Mouse (Mus musculus) limb, embryonic 10.5 days (tissue): ENCODE measurements around the gene Olfr718-ps1. TPM values are rescaled to one million over a fixed set of nuclear protein-coding genes. Genes with fewer than 3 reads are reported as not detected.

Experiments
- DNase-seq: peaks from one replicate; pipeline ENCODE4 v3.0.0-alpha.2; 2017; ENCODE audit warnings: low spot score
- H3K27ac ChIP-seq: fragments of 300-500 bp; sonication (generic); 2 replicates; pipeline ENCODE4 v1.5.1; 2016; ENCODE audit warnings: mild to moderate bottlenecking
- H3K27me3 ChIP-seq: fragments of 300-500 bp; sonication (generic); 2 replicates; pipeline ENCODE4 v1.6.1; 2016; ENCODE audit warnings: low read depth, mild to moderate bottlenecking; ENCODE audit not compliant: poor library complexity, severe bottlenecking
- H3K36me3 ChIP-seq: fragments of 300-500 bp; sonication (generic); 2 replicates; pipeline ENCODE4 v1.6.1; 2016; ENCODE audit warnings: mild to moderate bottlenecking, moderate library complexity
- H3K4me1 ChIP-seq: fragments of 300-500 bp; sonication (generic); 2 replicates; pipeline ENCODE4 v1.6.1; 2016
- H3K4me3 ChIP-seq: fragments of 300-500 bp; sonication (generic); 2 replicates; pipeline ENCODE4 v1.5.1; 2016; ENCODE audit warnings: mild to moderate bottlenecking, moderate library complexity
- H3K9me3 ChIP-seq: fragments of 300-500 bp; sonication (generic); replicated peaks from 2 replicates; pipeline ENCODE4 v1.6.1; 2016; ENCODE audit warnings: mild to moderate bottlenecking
- WGBS: fragments of 180-500 bp; shearing (Covaris S2); methylation state at CpG from one replicate; pipeline ENCODE4 v1.1.7; 2016; 5-methylcytosine and 5-hydroxymethylcytosine counted together
- microRNA-seq: library from miRNA; unstranded; fragments of <30 nt; microRNA quantifications from one replicate; pipeline ENCODE4, GENCODE M21; 2017
- polyA plus RNA-seq: library from polyadenylated mRNA; unstranded; fragments of >200 nt; fragmentation: Nextera tagmentation; extraction: Ambion mirVana; gene quantifications from 2 replicates; pipeline ENCODE4 v1.2.1, GENCODE M21; 2016

Gene Olfr718-ps1
- polyA plus RNA-seq, 1 experiment from 2014 or later = 0.06 TPM

DNA sequence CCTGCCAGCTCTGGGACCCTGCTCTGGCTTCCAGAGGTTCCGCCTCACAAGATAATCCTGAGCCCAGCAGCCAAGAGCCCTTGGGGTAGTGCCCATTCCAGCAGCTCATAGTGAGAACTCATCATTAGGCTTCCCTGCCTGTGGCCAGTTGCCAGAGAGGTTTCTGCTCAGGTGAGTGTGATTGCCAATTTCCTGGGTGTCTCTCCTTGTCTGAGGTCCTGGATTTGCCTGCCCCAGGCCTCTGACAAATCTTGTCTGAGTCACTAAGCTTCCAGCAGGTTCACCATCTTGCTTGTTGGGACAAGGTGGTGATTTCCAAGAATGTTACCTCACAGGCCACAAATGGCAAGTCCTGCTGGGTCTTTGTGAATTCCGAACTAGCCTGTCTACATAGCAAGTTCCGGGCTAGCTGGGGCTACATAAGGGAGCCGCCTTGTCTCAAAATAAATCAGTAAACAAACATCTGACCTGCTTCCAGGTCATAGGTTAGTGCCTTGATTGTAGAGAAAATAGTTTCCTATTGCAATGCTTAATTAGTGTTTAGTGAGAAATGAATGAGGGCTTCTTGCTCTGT lies 22.5 kb downstream of the Olfr718-ps1 start:
- no peak for DNase-seq
- 88% methylated on average over 4 of the region's 4 CpGs for WGBS
- Histone ChIP-seq H3K4me3 (no peak overlapping the region), H3K9me3 (no peaks in the 10 kb centered on the region; the same call in 1 of the 2 replicates), H3K36me3 (no peaks in the 10 kb centered on the region), H3K4me1 (no peaks in the 10 kb centered on the region), H3K27ac (no peak overlapping the region), H3K27me3 (no peaks in the 10 kb centered on the region)

DNA sequence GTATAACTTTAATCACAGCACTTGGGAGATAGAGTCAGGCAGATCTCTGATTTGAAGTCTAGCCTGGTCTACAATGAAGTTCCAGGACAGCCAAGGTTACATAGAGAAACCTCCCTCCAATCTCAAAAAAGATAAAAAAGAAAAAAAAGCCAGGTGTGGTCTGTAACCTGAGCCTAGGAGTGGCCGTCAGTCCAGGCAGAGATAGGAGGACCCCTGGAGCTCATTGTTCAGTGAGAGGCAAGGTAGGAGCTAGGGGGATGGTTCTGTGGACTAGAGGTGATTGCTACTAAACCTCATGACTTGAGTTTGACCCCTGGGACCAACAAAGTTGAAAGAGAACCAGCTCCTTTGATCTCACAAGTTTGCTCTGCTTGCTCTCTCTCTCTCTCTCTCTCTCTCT lies 24.7 kb downstream of the Olfr718-ps1 start:
- Histone ChIP-seq H3K36me3 (no peaks in the 10 kb centered on the region), H3K9me3 (no peaks in the 10 kb centered on the region), H3K4me3 (no peak overlapping the region), H3K4me1 (no peaks in the 10 kb centered on the region), H3K27me3 (no peaks in the 10 kb centered on the region), H3K27ac (no peak overlapping the region)
- no peak for DNase-seq
- WGBS = 28% methylated on average over 1 of the region's 1 CpGs

DNA sequence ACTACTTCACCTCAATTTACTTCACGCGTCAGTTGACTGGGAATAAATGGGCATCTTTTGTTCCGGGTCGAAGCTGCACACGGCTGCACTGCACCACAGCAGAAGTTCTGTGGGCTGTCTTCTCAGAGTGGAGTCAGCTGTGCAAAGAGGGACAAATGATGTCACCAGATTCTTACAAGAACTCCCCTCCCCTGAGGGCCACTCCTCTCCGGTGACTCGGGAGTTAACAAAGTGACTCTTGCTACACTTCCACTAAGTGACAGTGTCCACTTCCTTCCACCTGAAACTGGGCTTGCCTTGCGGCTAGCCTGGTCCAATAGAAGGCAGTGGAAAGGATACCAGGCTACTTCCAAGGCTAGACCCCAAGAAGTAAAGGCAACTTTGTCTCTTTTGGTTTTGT lies 25.3 kb downstream of the Olfr718-ps1 start:
- Histone ChIP-seq H3K36me3 (no peaks in the 10 kb centered on the region), H3K4me1 (no peaks in the 10 kb centered on the region), H3K27ac (no peak overlapping the region), H3K9me3 (no peaks in the 10 kb centered on the region), H3K27me3 (no peaks in the 10 kb centered on the region), H3K4me3 (no peak overlapping the region)
- DNase-seq = no peak
- 91% methylated on average over 8 of the region's 8 CpGs for WGBS

DNA sequence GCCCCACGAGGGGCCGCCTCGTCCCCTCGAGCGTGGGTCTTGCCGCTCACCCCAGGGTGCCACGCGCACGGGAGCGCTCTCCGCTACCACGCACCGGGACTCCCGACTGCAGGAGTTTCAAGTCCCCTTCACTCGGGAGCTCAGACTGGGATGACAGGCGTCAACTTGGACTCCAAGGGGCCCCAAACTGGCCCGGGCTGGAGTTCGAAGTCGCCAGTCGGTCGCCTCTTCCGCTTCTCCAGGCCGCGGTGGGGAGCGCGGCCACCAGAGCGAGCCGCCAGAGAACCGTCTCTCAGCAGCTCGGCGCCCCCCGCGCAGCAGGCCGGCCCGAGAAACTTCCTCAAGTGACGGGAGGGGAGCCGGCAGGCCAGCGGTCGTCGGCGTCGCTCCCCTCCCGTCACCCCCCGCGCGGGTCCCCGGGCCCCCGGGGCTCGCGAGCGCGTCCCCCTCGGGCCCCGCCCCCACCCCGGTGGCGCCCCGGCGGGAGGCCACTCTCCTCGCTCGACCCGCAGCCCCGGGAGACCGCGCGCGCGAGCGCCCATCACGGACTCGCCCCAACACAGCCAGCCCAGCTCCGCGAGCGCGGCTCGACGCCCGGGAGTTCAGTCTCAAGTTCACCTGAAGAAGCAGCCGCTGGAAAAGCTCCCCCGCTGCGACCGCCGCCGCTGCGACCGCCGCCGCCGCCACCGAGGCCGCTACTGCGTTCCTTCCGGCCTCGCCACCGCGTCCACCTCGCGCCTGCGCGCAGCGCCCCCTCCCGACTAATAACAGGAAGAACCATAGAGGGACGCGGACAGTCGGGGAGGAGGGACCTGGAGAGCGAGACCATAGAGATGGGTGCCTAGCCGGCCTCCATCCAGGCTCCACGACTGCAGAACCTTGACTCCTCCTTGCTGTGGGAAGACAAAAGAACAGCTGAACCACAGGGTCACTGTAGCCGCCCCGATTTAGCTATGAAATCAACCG lies 34.8 kb downstream of the Olfr718-ps1 start, which contains the start of gene Rnf216:
Rnf216 (minus strand) TSS at position 714 of the 966 bp plus-strand sequence.
- H3K27me3 ChIP-seq = no peaks in the 10 kb centered on the region
- peak; percentile 96 for DNase-seq
- WGBS = 2% methylated on average over 93 of the region's 110 CpGs
- peak within 1 kb of the TSS; percentile 95 for H3K4me3 ChIP-seq
- H3K36me3 ChIP-seq = peaks cover 19% of the 10 kb centered on the region
- H3K9me3 ChIP-seq = no peaks in the 10 kb centered on the region
- H3K27ac ChIP-seq = peak within 1 kb of the TSS; percentile 97
- H3K4me1 ChIP-seq = peaks cover 10% of the 10 kb centered on the region

DNA sequence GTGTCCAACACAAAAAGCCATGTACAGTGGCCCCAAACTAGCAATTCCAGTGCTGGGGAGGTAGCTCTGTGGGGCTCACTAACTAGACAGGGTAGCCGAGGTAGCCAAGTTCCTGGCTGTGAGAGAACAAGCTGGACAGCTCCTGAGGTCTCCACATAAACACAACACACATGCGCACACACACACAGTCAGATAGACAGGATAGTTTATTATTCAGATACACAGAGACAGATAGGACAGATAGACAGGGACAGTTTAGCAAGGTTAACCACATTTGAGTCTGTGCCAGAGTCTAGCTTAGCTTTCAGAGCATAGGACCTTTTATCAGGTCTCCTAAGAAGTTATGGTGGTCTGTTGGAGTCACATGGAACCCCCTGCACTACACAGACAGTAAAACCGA lies 40.5 kb downstream of the Olfr718-ps1 start:
- no peaks in the 10 kb centered on the region for H3K27me3 ChIP-seq
- peaks cover 19% of the 10 kb centered on the region for H3K36me3 ChIP-seq
- H3K27ac ChIP-seq = no peak overlapping the region
- H3K4me1 ChIP-seq = peaks cover 6% of the 10 kb centered on the region
- H3K4me3 ChIP-seq = no peak overlapping the region
- H3K9me3 ChIP-seq = no peaks in the 10 kb centered on the region
- DNase-seq = no peak
- 93% methylated on average over 3 of the region's 3 CpGs for WGBS

DNA sequence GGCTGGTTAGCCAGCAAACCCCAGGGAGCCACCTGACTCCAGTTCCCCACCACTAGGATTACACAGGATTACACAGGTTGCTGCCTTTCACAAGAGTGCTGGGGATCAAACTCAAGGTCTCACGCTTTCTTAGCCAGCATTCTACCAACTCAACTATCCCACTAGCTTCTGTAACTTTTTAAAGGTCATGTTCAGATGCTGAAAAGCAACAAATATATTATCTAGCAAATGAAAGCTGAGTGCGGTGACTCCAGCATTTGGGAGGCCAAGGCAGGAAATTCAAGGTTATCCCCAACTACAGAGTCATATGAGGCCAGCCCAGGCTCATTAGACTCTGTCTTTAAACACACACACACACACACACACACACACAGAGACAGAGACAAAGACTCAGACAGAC lies 44.1 kb downstream of the Olfr718-ps1 start:
- no peaks in the 10 kb centered on the region for H3K9me3 ChIP-seq
- H3K4me3 ChIP-seq = no peak overlapping the region
- no peak for DNase-seq
- 93% methylated on average over 2 of the region's 2 CpGs for WGBS
- H3K27ac ChIP-seq = no peak overlapping the region
- no peaks in the 10 kb centered on the region for H3K27me3 ChIP-seq
- no peaks in the 10 kb centered on the region for H3K4me1 ChIP-seq
- no peaks in the 10 kb centered on the region for H3K36me3 ChIP-seq

DNA sequence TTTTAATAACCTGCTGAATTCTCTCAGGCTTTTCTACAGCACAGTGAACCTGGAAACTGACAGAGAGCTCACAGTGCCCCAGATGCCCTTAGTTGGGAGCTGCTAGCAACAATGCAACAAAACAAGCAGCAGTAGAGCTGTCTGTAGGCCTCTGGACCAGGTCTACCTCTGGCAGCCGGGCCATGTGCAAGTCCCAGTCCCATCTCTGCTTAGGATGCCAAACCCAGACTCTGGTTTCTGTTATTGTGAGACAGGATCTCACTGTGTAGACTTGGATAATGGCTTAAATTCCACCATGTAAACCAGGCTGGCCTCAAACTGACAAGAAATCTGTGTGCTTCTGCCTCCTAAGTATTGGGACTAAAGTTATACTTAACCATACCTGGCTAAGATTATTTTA lies 45.8 kb downstream of the Olfr718-ps1 start:
- no peaks in the 10 kb centered on the region for H3K4me1 ChIP-seq
- H3K4me3 ChIP-seq = no peak overlapping the region
- H3K36me3 ChIP-seq = peaks cover 6% of the 10 kb centered on the region
- H3K9me3 ChIP-seq = no peaks in the 10 kb centered on the region
- 90% methylated on average over 1 of the region's 1 CpGs for WGBS
- H3K27me3 ChIP-seq = no peaks in the 10 kb centered on the region
- no peak for DNase-seq
- H3K27ac ChIP-seq = no peak overlapping the region

DNA sequence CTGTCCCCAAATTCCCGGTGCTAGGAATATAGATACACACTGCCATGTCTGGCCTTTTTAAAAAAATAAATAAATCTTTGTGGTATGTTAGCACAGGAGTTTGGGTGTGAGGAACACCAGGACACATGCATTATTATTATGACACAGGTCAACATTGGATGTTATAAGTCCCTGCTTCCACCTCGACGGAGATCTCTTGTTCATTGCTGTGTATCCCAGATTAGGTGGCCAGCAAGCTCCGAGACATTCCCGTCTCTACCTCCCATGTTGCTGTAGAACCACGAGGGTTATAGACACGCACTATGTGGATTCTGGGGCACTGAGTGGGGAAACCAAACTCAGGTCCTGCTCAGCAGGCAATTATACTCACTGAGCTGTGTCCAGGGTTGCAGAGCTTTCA lies 52.1 kb downstream of the Olfr718-ps1 start:
- no peak for DNase-seq

DNA sequence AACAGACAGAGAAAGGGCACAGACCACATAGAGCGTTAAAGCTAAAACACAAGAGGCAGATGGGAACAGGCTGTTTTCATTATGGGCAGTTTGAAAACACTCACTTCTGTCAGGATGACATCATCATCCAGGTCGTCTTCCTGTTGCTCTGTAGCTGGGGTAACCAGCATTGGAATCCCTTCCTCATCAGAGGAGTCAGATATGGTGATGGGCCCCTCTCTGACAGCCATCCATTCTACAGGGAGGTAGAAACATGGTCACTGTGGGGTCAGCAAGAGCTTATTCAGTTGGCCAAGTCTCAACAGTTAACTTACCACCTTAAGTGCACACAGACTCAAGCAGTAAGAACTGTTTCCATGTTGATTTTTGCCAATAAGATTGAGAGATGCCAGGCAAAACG lies 54.5 kb downstream of the Olfr718-ps1 start:
- DNase-seq = no peak
- H3K4me3 ChIP-seq = no peak overlapping the region
- H3K36me3 ChIP-seq = peaks cover 86% of the 10 kb centered on the region

More for the DNA sequence above, 52.1 kb downstream of the Olfr718-ps1 start:
- Histone ChIP-seq H3K36me3 (peaks cover 62% of the 10 kb centered on the region), H3K27me3 (no peaks in the 10 kb centered on the region), H3K9me3 (no peaks in the 10 kb centered on the region), H3K4me1 (no peaks in the 10 kb centered on the region), H3K27ac (no peak overlapping the region), H3K4me3 (no peak overlapping the region)
- WGBS = 96% methylated on average over 7 of the region's 7 CpGs

DNA sequence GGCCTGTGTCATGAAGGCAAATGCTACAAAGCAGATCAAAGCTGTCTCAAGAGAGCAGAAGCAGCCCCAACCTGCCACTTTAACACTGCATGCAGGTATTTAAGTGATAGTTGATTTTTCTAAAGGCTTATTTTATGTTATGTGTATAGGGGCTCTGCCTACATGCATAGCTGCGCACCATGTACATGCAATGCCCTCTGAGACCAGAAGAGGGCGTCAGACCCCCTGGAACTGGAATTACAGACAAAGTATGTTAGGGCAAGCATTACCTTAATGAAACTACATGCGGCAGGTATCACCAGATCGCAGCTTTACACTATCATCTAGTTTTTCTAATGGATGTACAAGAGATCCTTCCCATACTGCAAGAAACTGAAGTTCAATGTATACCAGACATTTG lies 62.5 kb downstream of the Olfr718-ps1 start:
- Histone ChIP-seq H3K36me3 (peaks cover 95% of the 10 kb centered on the region), H3K27me3 (no peaks in the 10 kb centered on the region), H3K27ac (no peak overlapping the region), H3K4me3 (no peak overlapping the region), H3K4me1 (no peaks in the 10 kb centered on the region), H3K9me3 (no peaks in the 10 kb centered on the region)
- WGBS = 69% methylated on average over 4 of the region's 4 CpGs
- peak; percentile 47 for DNase-seq

More for the DNA sequence above, 54.5 kb downstream of the Olfr718-ps1 start:
- H3K27ac ChIP-seq = no peak overlapping the region
- WGBS = 70% methylated on average over 3 of the region's 3 CpGs
- no peaks in the 10 kb centered on the region for H3K9me3 ChIP-seq
- no peaks in the 10 kb centered on the region for H3K4me1 ChIP-seq
- H3K27me3 ChIP-seq = no peaks in the 10 kb centered on the region

Small RNAs within 50 kb of the gene (microRNA-seq; reads per million reads assigned to microRNA genes)
- not detected for gene Gm44405

Other genes starting within 250 kb of the Olfr718-ps1 start
- 13,950 and 14,682 TPM in 2 replicates for gene Actb, start 240.8 kb downstream of the Olfr718-ps1 start, polyA plus RNA-seq
- 806 and 864 TPM in 2 replicates for gene Fscn1, start 187.2 kb downstream of the Olfr718-ps1 start, polyA plus RNA-seq
- gene Rnf216, start 34.6 kb downstream of the Olfr718-ps1 start, polyA plus RNA-seq = 48.1 and 51.5 TPM in 2 replicates
- 14.3 and 19.3 TPM in 2 replicates for gene Rbak, start 33.2 kb upstream of the Olfr718-ps1 start, polyA plus RNA-seq
- not detected in 2 replicates for gene Spdye4b, start 33.4 kb upstream of the Olfr718-ps1 start, polyA plus RNA-seq
- not detected in 2 replicates for gene Spdye4a, start 79.3 kb upstream of the Olfr718-ps1 start, polyA plus RNA-seq
- 19.5 and 22.2 TPM in 2 replicates for gene Zfp12, start 87.6 kb upstream of the Olfr718-ps1 start, polyA plus RNA-seq
- gene Zfp316, start 122.4 kb upstream of the Olfr718-ps1 start, polyA plus RNA-seq = 3.4 and 4.4 TPM in 2 replicates
- 0.06 TPM in 1 of 2 replicates, not detected in the other for gene Zfp853, start 146.0 kb upstream of the Olfr718-ps1 start, polyA plus RNA-seq
- 67.3 and 79.0 TPM in 2 replicates for gene E130309D02Rik, start 167.8 kb upstream of the Olfr718-ps1 start, polyA plus RNA-seq
- gene Zdhhc4, start 181.7 kb upstream of the Olfr718-ps1 start, polyA plus RNA-seq = 71.9 and 72.5 TPM in 2 replicates
- 0.14 and 0.48 TPM in 2 replicates for gene Grid2ip, start 209.8 kb upstream of the Olfr718-ps1 start, polyA plus RNA-seq